Comparison of ENCODE assay signal across 9 mouse cellular contexts in genomic region chr1:134082987-134083516, GRCm38 (mm10). TPM values are rescaled to one million over a fixed set of nuclear protein-coding genes. Genes with fewer than 3 reads are reported as not detected.
DNase-seq lines count a peak whose midpoint lies in the region; ATAC-seq and TF ChIP-seq lines count a peak whose summit lies in the region.
"Had no signal": no experiment of that assay in that cellular context is flagged by ENCODE, and none has a peak within 500 bp of the region (broad histone marks: within the 10 kb centered on the region; RNA-seq: fewer than 3 reads in every experiment).

No protein-coding gene starts in this region.

- no peaks in the 10 kb centered on the region for H3K36me3 ChIP-seq in C2C12 (ENCODE audit: control insufficient read depth, insufficient read depth)
- no peaks in the 10 kb centered on the region for H3K36me3 ChIP-seq in heart, adult 2 months (ENCODE audit: control insufficient read depth, insufficient read depth, low read length)
- H3K36me3 ChIP-seq in midbrain, embryonic 16.5 days (ENCODE audit: control insufficient read depth, insufficient read depth, low read length): no peaks in the 10 kb centered on the region

- 11% methylated on average over 11 of the region's 11 CpGs for WGBS in heart, adult 2 months
- WGBS in midbrain, embryonic 16.5 days: 50% methylated on average over 11 of the region's 11 CpGs

- no peak for ATAC-seq in midbrain, embryonic 16.5 days

- H3ac ChIP-seq in C2C12 (ENCODE audit: control insufficient read depth, insufficient read length, low read depth): peak overlapping the region; percentile 25

- H3K79me3 ChIP-seq in C2C12 (ENCODE audit: low read depth): no peaks in the 10 kb centered on the region

- no peak overlapping the region for H3K4me2 ChIP-seq in midbrain, embryonic 16.5 days (ENCODE audit: low read length)

- intact Hi-C loops in heart, adult 2 months (cut with DNase I): no loop called here
- intact Hi-C loops in left cerebral cortex, adult 2 months (cut with DNase I): no loop called here

- TF ChIP-seq EP300 in heart, adult 2 months (IDR thresholded peaks at IDR 0.05; ENCODE audit: insufficient read depth, low read depth, low read length): 0 out of 2 replicates have a peak, but pooled peaks have one; percentile 6

- H3K4me3 ChIP-seq in C2C12 (ENCODE audit: insufficient read depth, poor library complexity, severe bottlenecking): no peak overlapping the region
- no peak overlapping the region for H3K4me3 ChIP-seq in heart, adult 2 months
- no peak overlapping the region for H3K4me3 ChIP-seq in left cerebral cortex, adult 2 months
- no peak overlapping the region for H3K4me3 ChIP-seq in midbrain, embryonic 16.5 days (ENCODE audit: low read depth, low read length)

- peaks cover 42% of the 10 kb centered on the region for H3K4me1 ChIP-seq in heart, adult 2 months (ENCODE audit: control insufficient read depth, insufficient read depth, low read length)
- peaks cover 18% of the 10 kb centered on the region; the same call in 1 of the 2 replicates for H3K4me1 ChIP-seq in midbrain, embryonic 16.5 days (ENCODE audit: control insufficient read depth, insufficient read depth, low read length)

- peak; percentile 86 for DNase-seq in gastrocnemius, adult 18-20 months (ENCODE audit: low spot score)
- no peak for DNase-seq in gastrocnemius, postnatal 4 days (ENCODE audit: low spot score in 2 of 2)
- peak; percentile 65 for DNase-seq in adrenal gland, postnatal 25 days
- DNase-seq in heart, adult 2 months: peak; percentile 79 to 81
- peak; percentile 80 to 81 for DNase-seq in left cerebral cortex, adult 2 months (ENCODE audit: extremely low spot score in 1 of 2, low spot score in 2 of 2)
- DNase-seq in right cerebral cortex, postnatal 10 days (ENCODE audit: low spot score in 2 of 2): peak; percentile 80 to 90

- no peaks in the 10 kb centered on the region for H3K27me3 ChIP-seq in C2C12 (ENCODE audit: control insufficient read depth, insufficient read depth, insufficient read length)
- H3K27me3 ChIP-seq in heart, adult 2 months (ENCODE audit: control insufficient read depth, insufficient read depth, low read length): no peaks in the 10 kb centered on the region
- no peaks in the 10 kb centered on the region; the same call in 1 of the 2 replicates for H3K27me3 ChIP-seq in midbrain, embryonic 16.5 days (ENCODE audit: control insufficient read depth, insufficient read depth, low read depth, low read length)

- peaks cover 8% of the 10 kb centered on the region for H3K79me2 ChIP-seq in C2C12 (ENCODE audit: control insufficient read depth, insufficient read depth)
- H3K79me2 ChIP-seq in heart, adult 2 months (replicated peaks; ENCODE audit: control insufficient read depth, insufficient read depth, low read length): peaks cover 2% of the 10 kb centered on the region

- no peak for TF ChIP-seq CTCF in C2C12 (IDR thresholded peaks at IDR 0.05; ENCODE audit: control insufficient read depth, insufficient read depth, insufficient read length)
- TF ChIP-seq CTCF in heart, adult 2 months (IDR thresholded peaks at IDR 0.05): no peak
- TF ChIP-seq CTCF in left cerebral cortex, adult 2 months (IDR thresholded peaks at IDR 0.05): no peak

- no peak for TF ChIP-seq POLR2A in heart, adult 2 months (IDR thresholded peaks at IDR 0.05; ENCODE audit: insufficient read depth, low read depth, low read length)

- H3K27ac ChIP-seq in heart, adult 2 months: peak overlapping the region; percentile 92
- peak overlapping the region; percentile 77 for H3K27ac ChIP-seq in left cerebral cortex, adult 2 months
- H3K27ac ChIP-seq in midbrain, embryonic 16.5 days (ENCODE audit: low read length): no peak overlapping the region

- H3K9me3 ChIP-seq in midbrain, embryonic 16.5 days (replicated peaks; ENCODE audit: control insufficient read depth, low read length, poor library complexity, severe bottlenecking): no peaks in the 10 kb centered on the region

- peak overlapping the region; percentile 17 for H3K9ac ChIP-seq in heart, adult 2 months (ENCODE audit: low read depth, low read length)
- no peak overlapping the region for H3K9ac ChIP-seq in midbrain, embryonic 16.5 days (ENCODE audit: low read depth, low read length)

TF ChIP-seq in C2C12, 6 proteins besides CTCF, POLR2A, EP300 and RAD21:
- TF ChIP-seq MAX (IDR thresholded peaks at IDR 0.05) (no peak), MYOD1 (IDR thresholded peaks at IDR 0.05; ENCODE audit: control insufficient read depth, insufficient read length, low read depth) (no peak), MYOG (IDR thresholded peaks at IDR 0.05; ENCODE audit: control insufficient read depth, extremely low read depth, insufficient read length) (no peak)
TF ChIP-seq in C2C12: peak in this region for 0.

RNA-seq across cellular contexts. Expression of gene Btg2, which starts 4.1 kb away (rescaled TPM):
- 10 to 100 TPM; 41.2 to 63.7 TPM for total RNA-seq in gastrocnemius, adult 18-20 months (2021)
- 10 to 100 TPM; 22.4 to 26.7 TPM for total RNA-seq in gastrocnemius, postnatal 4 days (2021)
- 10.2 TPM for polyA plus RNA-seq in C2C12 (2012; fragmentation: generic; extraction: Trizol)
- 17.8 and 18.1 TPM in 2 replicates for total RNA-seq in adrenal gland, postnatal 25 days (2021)
- total RNA-seq in heart, adult 2 months (2021): 10 to 100 TPM; 29.9 to 31.0 TPM
- polyA plus RNA-seq in heart, adult 2 months (2012; rRNA removed): 33.5 and 35.9 TPM in 2 replicates
- total RNA-seq in left cerebral cortex, adult 2 months (2021): 10 to 100 TPM; 26.2 to 28.3 TPM
- polyA plus RNA-seq in midbrain, embryonic 16.5 days (2015; fragmentation: Nextera tagmentation; extraction: Ambion mirVana): 27.2 and 34.9 TPM in 2 replicates

RNA-seq across cellular contexts. Expression of gene Chit1, which starts 28.0 kb away (rescaled TPM):
- not detected for total RNA-seq in gastrocnemius, adult 18-20 months (2021)
- total RNA-seq in gastrocnemius, postnatal 4 days (2021): under 1 TPM; 0.16 to 0.27 TPM
- 0.02 TPM for polyA plus RNA-seq in C2C12 (2012; fragmentation: generic; extraction: Trizol)
- not detected in 2 replicates for total RNA-seq in adrenal gland, postnatal 25 days (2021)
- not detected for total RNA-seq in heart, adult 2 months (2021)
- polyA plus RNA-seq in heart, adult 2 months (2012; rRNA removed): 0.16 TPM in 1 of 2 replicates, not detected in the other
- not detected for total RNA-seq in left cerebral cortex, adult 2 months (2021)
- polyA plus RNA-seq in midbrain, embryonic 16.5 days (2015; fragmentation: Nextera tagmentation; extraction: Ambion mirVana): 0.21 TPM in 1 of 2 replicates, not detected in the other
- polyA plus RNA-seq: intestine, embryonic 14.5 days had no signal

RNA-seq across cellular contexts. Expression of gene Fmod, which starts 46.0 kb away (rescaled TPM):
- 100 to 1,000 TPM in 1 of 2 experiments, 10 to 100 TPM in 1; 41.0 to 107 TPM for total RNA-seq in gastrocnemius, adult 18-20 months (2021)
- total RNA-seq in gastrocnemius, postnatal 4 days (2021): 100 to 1,000 TPM; 108 to 184 TPM
- polyA plus RNA-seq in C2C12 (2012; fragmentation: generic; extraction: Trizol): 0.53 TPM
- 4.7 and 5.0 TPM in 2 replicates for total RNA-seq in adrenal gland, postnatal 25 days (2021)
- 1 to 10 TPM; 9.3 to 9.4 TPM for total RNA-seq in heart, adult 2 months (2021)
- 14.5 and 17.0 TPM in 2 replicates for polyA plus RNA-seq in heart, adult 2 months (2012; rRNA removed)
- 10 to 100 TPM; 15.8 to 23.8 TPM for total RNA-seq in left cerebral cortex, adult 2 months (2021)
- polyA plus RNA-seq in midbrain, embryonic 16.5 days (2015; fragmentation: Nextera tagmentation; extraction: Ambion mirVana): 9.8 and 15.2 TPM in 2 replicates

Comparison
In these comparisons a context has a peak if more than half of its experiments do, and no peak if none do; other contexts are left out.
1. DNase-seq: peak in gastrocnemius, adult 18-20 months (single experiment), adrenal gland, postnatal 25 days (single experiment), heart, adult 2 months (2 of 2), left cerebral cortex, adult 2 months (2 of 2) and right cerebral cortex, postnatal 10 days (2 of 2); none in gastrocnemius, postnatal 4 days (0 of 2).